Mouse (Mus musculus) erythroblast, embryonic 14.5 days (primary cell): Measurements from ENCODE around the gene Neu4.

Experiments
- GATA1 ChIP-seq: IDR thresholded peaks from 2 replicates; pipeline ENCODE4 v1.6.1; 2012; ENCODE audit warnings: low read length, inconsistent platforms, mixed read lengths
- TAL1 ChIP-seq: IDR thresholded peaks from 3 replicates; pipeline ENCODE4 v1.6.1; 2012; ENCODE audit warnings: low read length, inconsistent platforms, mixed read lengths

DNA sequence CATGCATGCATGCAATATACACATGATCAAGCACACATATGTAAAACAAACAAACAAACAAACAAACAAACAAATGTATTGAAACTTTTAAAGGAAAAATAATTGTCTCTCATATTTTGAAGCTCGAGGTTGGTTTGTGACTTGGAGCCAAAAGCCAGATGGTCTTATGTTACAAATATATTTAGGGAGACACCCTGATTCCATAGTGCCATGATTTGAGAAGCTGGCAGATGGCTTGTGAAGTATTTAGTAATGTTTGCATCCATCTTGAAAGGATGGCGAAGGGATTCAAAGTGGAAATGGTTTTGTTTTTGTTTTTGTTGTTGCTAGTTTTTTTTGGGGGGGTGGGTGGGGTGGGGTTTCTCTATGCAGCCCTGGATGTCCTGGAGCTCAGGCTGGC is 19.2 kb upstream of the Neu4 start:
- no peak for TF ChIP-seq TAL1
- no peak for TF ChIP-seq GATA1
